Mouse (Mus musculus) small intestine, adult 2 months (tissue): Measurements from ENCODE around the gene Katnal1. TPM values are rescaled to one million over a fixed set of nuclear protein-coding genes. Genes with fewer than 3 reads are reported as not detected.
A peak's percentile ranks its signal among the peaks of the same experiment; 100 is the strongest.

Experiments used
- H3K27ac ChIP-seq: fragments of 200-500 bp; 2 replicates; pipeline ENCODE4 v1.5.1; 2012; ENCODE audit warnings: low read depth, low read length, control low read depth, inconsistent platforms; ENCODE audit not compliant: insufficient read depth
- H3K27me3 ChIP-seq: fragments of 200-500 bp; 2 replicates; pipeline ENCODE4 v1.6.1; 2012; ENCODE audit warnings: mild to moderate bottlenecking, moderate library complexity, low read length, inconsistent platforms; ENCODE audit not compliant: control insufficient read depth, insufficient read depth
- H3K36me3 ChIP-seq: fragments of 200-500 bp; 2 replicates; pipeline ENCODE4 v1.6.1; 2012; ENCODE audit warnings: mild to moderate bottlenecking, low read length, control low read depth, inconsistent platforms; ENCODE audit not compliant: control insufficient read depth, insufficient read depth
- H3K4me1 ChIP-seq: fragments of 200-500 bp; 2 replicates; pipeline ENCODE4 v1.6.1; 2012; ENCODE audit warnings: low read length, inconsistent platforms, mixed read lengths; ENCODE audit not compliant: control insufficient read depth, insufficient read depth, insufficient read length
- H3K4me3 ChIP-seq: fragments of 200-500 bp; 2 replicates; pipeline ENCODE4 v1.5.1; 2012; ENCODE audit warnings: low read depth, mild to moderate bottlenecking, control low read depth, inconsistent platforms, low read length, moderate library complexity
- CTCF ChIP-seq: fragments of 200-500 bp; IDR thresholded peaks from 2 replicates; pipeline ENCODE4 v1.5.1; 2012; ENCODE audit warnings: low read depth, mild to moderate bottlenecking, control low read depth, inconsistent platforms, low read length, moderate library complexity, mixed read lengths; ENCODE audit not compliant: insufficient replicate concordance, insufficient read length; ENCODE audit errors: extremely low read depth
- POLR2A ChIP-seq: fragments of 200-500 bp; IDR thresholded peaks from 2 replicates; pipeline ENCODE4 v1.6.1; 2012; ENCODE audit warnings: low read depth, mild to moderate bottlenecking, control low read depth, inconsistent platforms, low read length, moderate library complexity
- WGBS: fragments of 180-500 bp; shearing (Covaris S2); methylation state at CpG from one replicate; pipeline ENCODE4 v1.1.7; 2018; 5-methylcytosine and 5-hydroxymethylcytosine counted together
- polyA plus RNA-seq: library from polyadenylated mRNA; depleted of rRNA; stranded (reverse); fragments of >200 nt; gene quantifications from 2 replicates; pipeline ENCODE4 v1.2.3, GENCODE M21; 2012

Katnal1 gene
- polyA plus RNA-seq, 1 experiment, result 0.82 TPM

- no peaks in the 10 kb centered on the region for H3K4me1 ChIP-seq
- H3K27ac ChIP-seq, result no peak overlapping the region
- no peak for TF ChIP-seq POLR2A
- TF ChIP-seq CTCF, result no peak
- no peak overlapping the region for H3K4me3 ChIP-seq
- H3K36me3 ChIP-seq, result no peaks in the 10 kb centered on the region
- no peaks in the 10 kb centered on the region for H3K27me3 ChIP-seq
- WGBS, result 67% methylated on average over 10 of the region's 10 CpGs
Observed at GRCm38 (mm10) chr5:148862853-148863252, 66.3 kb downstream of the Katnal1 start.

GRCm38 (mm10) chr5:148862136-148862535 is 67.0 kb downstream of the Katnal1 start:
- Histone ChIP-seq H3K4me1 (no peaks in the 10 kb centered on the region), H3K4me3 (no peak overlapping the region), H3K27ac (no peak overlapping the region), H3K36me3 (no peaks in the 10 kb centered on the region), H3K27me3 (no peaks in the 10 kb centered on the region)
- TF ChIP-seq POLR2A, result no peak
- TF ChIP-seq CTCF, result no peak
- 66% methylated on average over 8 of the region's 8 CpGs for WGBS

GRCm38 (mm10) chr5:148857522-148857921 is 71.6 kb downstream of the Katnal1 start:
- TF ChIP-seq CTCF, result no peak
- TF ChIP-seq POLR2A, result no peak
- Histone ChIP-seq H3K27me3 (no peaks in the 10 kb centered on the region), H3K4me3 (no peak overlapping the region), H3K36me3 (no peaks in the 10 kb centered on the region), H3K4me1 (no peaks in the 10 kb centered on the region), H3K27ac (no peak overlapping the region)
- 36% methylated on average over 3 of the region's 3 CpGs for WGBS

GRCm38 (mm10) chr5:148855047-148855446 is 74.1 kb downstream of the Katnal1 start:
- Histone ChIP-seq H3K36me3 (no peaks in the 10 kb centered on the region), H3K4me3 (no peak overlapping the region), H3K27me3 (no peaks in the 10 kb centered on the region), H3K4me1 (no peaks in the 10 kb centered on the region), H3K27ac (no peak overlapping the region)
- WGBS, result 71% methylated on average over 8 of the region's 8 CpGs
- no peak for TF ChIP-seq CTCF
- TF ChIP-seq POLR2A, result no peak

GRCm38 (mm10) chr5:148854166-148854565 is 75.0 kb downstream of the Katnal1 start:
- Histone ChIP-seq H3K27ac (no peak overlapping the region), H3K36me3 (no peaks in the 10 kb centered on the region), H3K4me3 (no peak overlapping the region), H3K4me1 (no peaks in the 10 kb centered on the region), H3K27me3 (no peaks in the 10 kb centered on the region)
- WGBS, result 39% methylated on average over 5 of the region's 5 CpGs
- TF ChIP-seq CTCF, result no peak
- TF ChIP-seq POLR2A, result no peak

- H3K27me3 ChIP-seq, result no peaks in the 10 kb centered on the region
- no peaks in the 10 kb centered on the region for H3K4me1 ChIP-seq
- H3K4me3 ChIP-seq, result no peak overlapping the region
- no peaks in the 10 kb centered on the region for H3K36me3 ChIP-seq
- WGBS, result 80% methylated on average over 6 of the region's 6 CpGs
- TF ChIP-seq POLR2A, result no peak
- no peak for TF ChIP-seq CTCF
- H3K27ac ChIP-seq, result no peak overlapping the region
Observed at GRCm38 (mm10) chr5:148849516-148849915, 79.6 kb downstream of the Katnal1 start.

- WGBS, result 95% methylated on average over 5 of the region's 5 CpGs
- TF ChIP-seq POLR2A (no peak), CTCF (peak; percentile 24; the same call in 1 of the 2 replicates)
- no peak overlapping the region for H3K27ac ChIP-seq
- no peaks in the 10 kb centered on the region for H3K36me3 ChIP-seq
- H3K4me3 ChIP-seq, result no peak overlapping the region
- H3K27me3 ChIP-seq, result no peaks in the 10 kb centered on the region
- H3K4me1 ChIP-seq, result no peaks in the 10 kb centered on the region
Observed at GRCm38 (mm10) chr5:148847032-148847431, 82.1 kb downstream of the Katnal1 start.
